Mouse (Mus musculus) kidney, adult 18-20 months (tissue): Measurements from ENCODE around the gene Map3k12.
A peak's percentile ranks its signal among the peaks of the same experiment; 100 is the strongest.

Experiments
- DNase-seq: peaks from one replicate; pipeline ENCODE4 v3.0.0; 2021

The Map3k12 gene

GRCm38 (mm10) chr15:102519211-102520141 is 2.6 kb upstream of the Map3k12 start:
- DNase-seq, result no peak

GRCm38 (mm10) chr15:102518859-102519201 is 2.0 kb upstream of the Map3k12 start:
- DNase-seq, result no peak

GRCm38 (mm10) chr15:102517976-102518858 is 1.4 kb upstream of the Map3k12 start, which contains the start of gene Tarbp2:
Gene Tarbp2 (plus strand): TSS chr15:102518192.
- DNase-seq, result peak; percentile 99

- DNase-seq, result no peak
Observed at GRCm38 (mm10) chr15:102517631-102517975, 739 bp upstream of the Map3k12 start.

GRCm38 (mm10) chr15:102516293-102516692 is 571 bp downstream of the Map3k12 start:
- DNase-seq, result no peak

- no peak for DNase-seq
Observed at GRCm38 (mm10) chr15:102515791-102516190, 1.1 kb downstream of the Map3k12 start.

- no peak for DNase-seq
Observed at GRCm38 (mm10) chr15:102515261-102515660, 1.6 kb downstream of the Map3k12 start.

- DNase-seq, result no peak
Observed at GRCm38 (mm10) chr15:102513004-102513403, 3.9 kb downstream of the Map3k12 start.

- no peak for DNase-seq
Observed at GRCm38 (mm10) chr15:102512471-102512870, 4.4 kb downstream of the Map3k12 start.

GRCm38 (mm10) chr15:102512010-102512409 is 4.9 kb downstream of the Map3k12 start:
- no peak for DNase-seq

- DNase-seq, result no peak
Observed at GRCm38 (mm10) chr15:102511285-102511833, 5.5 kb downstream of the Map3k12 start.

- peak; percentile 85 for DNase-seq
Observed at GRCm38 (mm10) chr15:102510590-102511284, 6.1 kb downstream of the Map3k12 start.

GRCm38 (mm10) chr15:102510110-102510509 is 6.8 kb downstream of the Map3k12 start:
- DNase-seq, result no peak

GRCm38 (mm10) chr15:102508336-102508735 is 8.5 kb downstream of the Map3k12 start:
- DNase-seq, result no peak

GRCm38 (mm10) chr15:102507561-102507960 is 9.3 kb downstream of the Map3k12 start:
- no peak for DNase-seq

GRCm38 (mm10) chr15:102506864-102507263 is 10.0 kb downstream of the Map3k12 start:
- DNase-seq, result no peak

GRCm38 (mm10) chr15:102506464-102506830 is 10.4 kb downstream of the Map3k12 start:
- DNase-seq, result no peak

- no peak for DNase-seq
Observed at GRCm38 (mm10) chr15:102505770-102506463, 10.9 kb downstream of the Map3k12 start.

- DNase-seq, result no peak
Observed at GRCm38 (mm10) chr15:102505073-102505769, 11.6 kb downstream of the Map3k12 start.

GRCm38 (mm10) chr15:102503924-102504782 is 12.7 kb downstream of the Map3k12 start:
- no peak for DNase-seq
